Mouse (Mus musculus) kidney, adult 2 months (tissue): ENCODE measurements at regions not wholly inside any gene's neighbourhood (a gene's known extent, or its start where the extent isn't known, plus 50 kb on each side); places are given as distances from the start of the nearest gene placed in this dataset.

Experiments used
- DNase-seq: peaks from one replicate; pipeline ENCODE4 v3.0.0; 2021
- H3K27ac ChIP-seq: fragments of 200-500 bp; 2 replicates; pipeline ENCODE4 v1.5.1; 2012; ENCODE audit warnings: low read depth, low read length, control low read depth, inconsistent platforms; ENCODE audit not compliant: insufficient read depth
- H3K27me3 ChIP-seq: fragments of 200-500 bp; replicated peaks from 2 replicates; pipeline ENCODE4 v1.6.1; 2012; ENCODE audit warnings: mild to moderate bottlenecking, moderate library complexity, low read length, inconsistent platforms; ENCODE audit not compliant: control insufficient read depth, insufficient read depth
- H3K36me3 ChIP-seq: fragments of 200-500 bp; 2 replicates; pipeline ENCODE4 v1.6.1; 2012; ENCODE audit warnings: mild to moderate bottlenecking, moderate library complexity, low read length, inconsistent platforms; ENCODE audit not compliant: control insufficient read depth, insufficient read depth
- H3K4me1 ChIP-seq: fragments of 200-500 bp; 2 replicates; pipeline ENCODE4 v1.6.1; 2011; ENCODE audit warnings: low read length; ENCODE audit not compliant: control insufficient read depth, insufficient read depth
- H3K4me3 ChIP-seq: fragments of 200-500 bp; 2 replicates; pipeline ENCODE4 v1.5.1; 2011; ENCODE audit warnings: mild to moderate bottlenecking, low read depth, low read length, control low read depth; ENCODE audit not compliant: insufficient read depth
- CTCF ChIP-seq: fragments of 200-500 bp; conservative IDR thresholded peaks from 2 replicates; pipeline ENCODE4 v1.5.1; 2011; ENCODE audit warnings: low read depth, mild to moderate bottlenecking, control low read depth, low read length, moderate library complexity, mixed read lengths; ENCODE audit not compliant: insufficient read depth, insufficient read length
- POLR2A ChIP-seq: fragments of 200-500 bp; IDR thresholded peaks from one replicate; pipeline ENCODE4 v1.6.1; 2011; ENCODE audit warnings: low read depth, low read length, control low read depth
- WGBS: fragments of 180-500 bp; shearing (Covaris S2); methylation state at CpG from one replicate; pipeline ENCODE4 v1.1.7; 2018; 5-methylcytosine and 5-hydroxymethylcytosine counted together

DNA sequence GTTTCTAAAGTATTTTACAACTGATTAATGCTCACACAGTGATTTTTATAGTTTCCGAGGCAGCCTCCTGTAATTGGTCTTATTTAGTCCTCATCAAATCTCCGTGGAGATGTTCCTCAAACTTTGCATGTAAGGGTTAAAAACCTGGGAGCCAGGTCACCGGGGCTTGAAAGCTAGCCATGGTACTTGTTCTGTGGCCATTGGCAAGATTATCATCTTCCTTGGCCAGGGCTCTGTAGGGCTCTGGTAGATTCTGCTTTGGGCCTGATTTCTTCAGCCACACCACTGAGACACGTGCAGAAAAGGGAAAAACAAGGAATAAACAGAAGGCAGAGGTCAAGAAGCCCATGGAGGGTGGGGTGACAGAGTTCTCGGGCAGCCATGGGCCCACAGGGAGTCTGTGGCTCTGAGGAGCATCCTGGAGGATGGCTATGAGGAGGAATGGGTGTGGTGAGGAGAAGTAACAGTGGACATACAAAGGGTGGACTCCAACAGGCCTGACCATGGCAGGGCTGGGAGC, 50.7 kb upstream of the Eps8l3 start:
- H3K4me1 ChIP-seq: no peaks in the 10 kb centered on the region
- H3K27ac ChIP-seq: no peak overlapping the region
- TF ChIP-seq POLR2A (no peak), CTCF (no peak)
- 79% methylated on average over 5 of the region's 5 CpGs for WGBS
- H3K27me3 ChIP-seq: no peaks in the 10 kb centered on the region
- H3K36me3 ChIP-seq: no peaks in the 10 kb centered on the region
- no peak overlapping the region for H3K4me3 ChIP-seq
- no peak for DNase-seq

DNA sequence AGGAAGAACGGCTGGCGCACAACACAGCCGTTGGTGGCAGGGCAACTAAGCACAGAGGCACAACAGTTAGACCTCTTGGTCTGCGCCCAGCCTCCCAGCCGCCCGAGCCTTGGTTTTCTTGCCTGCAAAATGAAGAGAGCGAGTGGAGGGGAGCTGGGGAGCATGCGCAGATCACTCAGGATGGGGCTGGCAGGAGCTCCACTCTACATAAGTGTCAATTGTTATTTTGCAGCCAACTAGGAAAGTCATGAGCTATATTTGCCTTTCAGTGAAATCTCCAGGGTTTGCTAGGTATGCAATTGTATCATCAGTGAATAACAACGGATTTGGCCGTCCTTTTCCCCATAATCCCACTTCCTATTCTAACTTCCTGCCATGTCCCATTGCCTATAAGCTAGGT, 51.6 kb upstream of the Eps8l3 start:
- no peak for DNase-seq
- TF ChIP-seq POLR2A (no peak), CTCF (no peak)
- Histone ChIP-seq H3K27ac (no peak overlapping the region), H3K36me3 (no peaks in the 10 kb centered on the region), H3K4me1 (no peaks in the 10 kb centered on the region), H3K27me3 (no peaks in the 10 kb centered on the region), H3K4me3 (no peak overlapping the region)
- 92% methylated on average over 10 of the region's 10 CpGs for WGBS

DNA sequence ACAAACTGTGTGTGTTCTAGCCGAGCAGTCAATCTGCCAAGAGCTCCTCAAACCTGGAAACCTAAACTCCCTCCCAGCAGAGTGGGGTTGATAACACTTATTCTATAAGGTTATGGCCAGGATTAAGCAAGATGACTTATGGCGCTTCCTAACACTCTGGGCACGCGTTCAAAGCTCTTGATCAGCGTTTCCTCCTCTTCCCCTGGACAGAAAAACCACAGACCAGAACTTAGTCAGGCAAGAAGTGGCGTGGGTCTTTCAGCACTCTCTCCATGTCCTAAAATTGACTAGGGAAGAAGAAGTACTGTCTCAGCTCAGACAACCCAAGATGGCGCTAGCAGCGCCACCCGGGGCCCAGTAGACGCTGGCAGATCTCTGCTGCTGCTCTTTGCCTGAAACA, 52.7 kb upstream of the Eps8l3 start:
- TF ChIP-seq CTCF: no peak
- TF ChIP-seq POLR2A: no peak
- H3K27me3 ChIP-seq: no peaks in the 10 kb centered on the region
- H3K4me1 ChIP-seq: no peaks in the 10 kb centered on the region
- 82% methylated on average over 10 of the region's 10 CpGs for WGBS
- no peak for DNase-seq
- H3K4me3 ChIP-seq: no peak overlapping the region
- H3K27ac ChIP-seq: no peak overlapping the region
- no peaks in the 10 kb centered on the region for H3K36me3 ChIP-seq

DNA sequence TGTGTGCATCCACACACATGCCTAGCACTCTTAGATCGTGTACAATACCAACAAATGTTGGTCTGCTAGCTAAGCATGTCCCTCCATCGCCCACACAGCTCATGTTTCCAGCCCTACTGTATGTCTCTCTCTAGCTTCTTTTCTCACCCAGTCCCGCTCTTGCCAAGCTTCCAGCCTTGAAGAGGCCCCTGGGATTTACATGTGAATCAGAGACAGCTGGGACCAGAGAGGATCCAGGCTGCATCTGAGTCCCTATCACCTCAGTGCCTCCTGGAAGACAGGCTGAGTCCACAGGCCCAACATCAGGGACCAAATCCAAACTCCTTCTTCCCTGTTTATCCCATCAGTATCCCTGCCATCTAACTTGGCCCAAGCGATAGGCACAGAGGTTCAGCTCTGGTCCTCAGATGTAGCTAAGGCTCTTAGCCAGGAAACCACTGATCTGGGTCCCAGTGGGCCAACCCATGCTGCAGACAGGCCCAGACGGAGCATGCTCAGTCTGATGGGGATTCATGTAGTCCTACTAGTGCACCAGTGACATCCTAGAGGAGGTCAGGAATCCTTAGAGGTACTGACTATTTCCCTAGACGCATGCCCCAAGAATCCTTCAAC, 53.3 kb upstream of the Eps8l3 start:
- H3K27ac ChIP-seq: no peak overlapping the region
- 94% methylated on average over 6 of the region's 6 CpGs for WGBS
- DNase-seq: no peak

DNA sequence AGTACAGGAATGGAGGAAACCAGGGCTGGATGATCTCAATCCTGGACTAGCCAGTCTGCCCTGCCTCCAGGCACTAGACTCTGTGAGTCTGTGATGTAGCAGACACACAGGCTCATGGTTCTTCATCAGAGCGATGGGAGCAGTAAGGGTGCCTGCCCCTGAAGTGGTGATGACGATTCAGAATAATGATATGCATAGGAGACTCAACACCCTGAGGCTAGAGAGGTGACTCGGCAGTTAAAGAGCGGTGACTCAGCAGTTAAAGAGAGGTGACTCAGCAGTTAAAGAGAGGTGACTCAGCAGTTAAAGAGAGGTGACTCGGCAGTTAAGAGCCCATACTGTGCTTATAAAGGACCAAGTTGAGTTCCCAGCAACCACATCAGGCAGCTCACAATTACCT, 53.9 kb upstream of the Eps8l3 start:
- Histone ChIP-seq H3K36me3 (no peaks in the 10 kb centered on the region), H3K27ac (no peak overlapping the region), H3K4me1 (no peaks in the 10 kb centered on the region), H3K4me3 (no peak overlapping the region), H3K27me3 (no peaks in the 10 kb centered on the region)
- DNase-seq: no peak
- TF ChIP-seq CTCF (no peak), POLR2A (no peak)
- 84% methylated on average over 5 of the region's 5 CpGs for WGBS

More for the DNA sequence above, 53.3 kb upstream of the Eps8l3 start:
- TF ChIP-seq POLR2A (no peak), CTCF (no peak)
- Histone ChIP-seq H3K36me3 (no peaks in the 10 kb centered on the region), H3K4me3 (no peak overlapping the region), H3K27me3 (no peaks in the 10 kb centered on the region), H3K4me1 (no peaks in the 10 kb centered on the region)

DNA sequence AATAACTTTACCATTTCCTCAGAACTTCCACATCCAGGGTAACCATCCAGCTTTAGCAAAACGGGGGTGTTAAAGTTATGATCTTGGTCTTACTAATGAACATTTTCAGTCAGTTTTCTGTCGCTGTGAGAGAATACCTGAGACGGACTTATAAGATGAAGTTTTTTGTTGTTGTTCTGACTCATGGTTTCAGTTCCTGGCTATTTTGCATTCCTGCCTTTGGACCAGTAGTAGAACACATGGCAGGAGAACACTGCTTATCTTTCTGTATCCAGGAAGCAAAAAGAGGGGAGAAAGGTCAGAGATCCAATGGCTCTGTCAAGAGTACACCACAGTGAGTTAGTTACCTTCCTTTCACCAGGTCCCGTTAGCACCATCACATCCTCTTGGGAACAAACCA, 54.5 kb upstream of the Eps8l3 start:
- H3K4me1 ChIP-seq: no peaks in the 10 kb centered on the region
- H3K4me3 ChIP-seq: no peak overlapping the region
- no peak for DNase-seq
- H3K27me3 ChIP-seq: no peaks in the 10 kb centered on the region
- no peak for TF ChIP-seq POLR2A
- no peak for TF ChIP-seq CTCF
- H3K27ac ChIP-seq: no peak overlapping the region
- no peaks in the 10 kb centered on the region for H3K36me3 ChIP-seq
- WGBS: 78% methylated on average over 4 of the region's 4 CpGs

DNA sequence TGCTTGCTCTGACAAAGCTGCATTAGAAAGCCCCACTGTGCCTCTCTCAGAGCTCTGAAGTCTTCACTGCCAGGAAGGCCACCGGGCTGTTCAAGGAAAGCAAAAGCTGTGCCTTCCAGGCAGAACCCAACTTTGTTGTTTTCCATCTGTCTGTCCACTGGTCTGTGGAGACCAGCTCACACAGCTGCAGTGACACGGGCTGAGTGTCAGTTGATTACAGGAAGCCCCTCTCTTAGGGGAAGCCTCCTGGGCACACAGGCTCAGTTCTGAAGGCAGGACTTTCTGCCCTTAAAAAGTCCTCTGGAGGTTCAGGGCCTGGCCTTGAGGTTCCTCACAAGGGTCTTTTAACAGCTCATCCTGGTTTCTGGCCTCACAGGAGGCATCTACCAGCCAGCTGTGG, 55.1 kb upstream of the Eps8l3 start:
- Histone ChIP-seq H3K27me3 (no peaks in the 10 kb centered on the region), H3K27ac (no peak overlapping the region), H3K36me3 (no peaks in the 10 kb centered on the region), H3K4me3 (no peak overlapping the region), H3K4me1 (no peaks in the 10 kb centered on the region)
- no peak for TF ChIP-seq CTCF
- DNase-seq: no peak
- 76% methylated on average over 2 of the region's 2 CpGs for WGBS
